Mouse (Mus musculus) megakaryocyte, embryonic 14.5 days (primary cell): Measurements from ENCODE around the gene C130073F10Rik. TPM values are rescaled to one million over a fixed set of nuclear protein-coding genes. Genes with fewer than 3 reads are reported as not detected.
"Not testable (repeated sequence)": the region's sequence is repeated elsewhere in the genome, so short reads cannot be mapped to it uniquely, and the experiment has no call there.

Experiments used
- H3K27me3 ChIP-seq: replicated peaks from 2 replicates; pipeline ENCODE3; 2012; ENCODE audit warnings: inconsistent platforms
- H3K36me3 ChIP-seq: replicated peaks from 2 replicates; pipeline ENCODE3; 2012; ENCODE audit warnings: low read length, inconsistent platforms, mixed read lengths
- H3K4me1 ChIP-seq: 2 replicates; pipeline ENCODE4 v1.6.1; 2012; ENCODE audit warnings: inconsistent platforms
- H3K4me3 ChIP-seq: replicated peaks from 2 replicates; pipeline ENCODE3; 2012; ENCODE audit warnings: moderate library complexity, mild to moderate bottlenecking, inconsistent platforms
- H3K9me3 ChIP-seq: 2 replicates; pipeline ENCODE4 v1.6.1; 2012; ENCODE audit warnings: inconsistent platforms
- FLI1 ChIP-seq: IDR thresholded peaks from 2 replicates; pipeline ENCODE4 v1.6.1; 2012; ENCODE audit warnings: low read length, inconsistent platforms, mixed read lengths
- GATA1 ChIP-seq: IDR thresholded peaks from 3 replicates; pipeline ENCODE4 v1.6.1; 2012; ENCODE audit warnings: mixed read lengths, low read length, inconsistent platforms, borderline replicate concordance
- polyA plus RNA-seq: library from polyadenylated mRNA; stranded (reverse); fragments of >175 nt; gene quantifications from 2 replicates; pipeline ENCODE4 v1.2.3, GENCODE M21; 2012; ENCODE audit warnings: low replicate concordance; ENCODE audit not compliant: insufficient read depth

Gene C130073F10Rik
- polyA plus RNA-seq = not detected in 2 replicates

- no peak within 1 kb of the TSS for H3K4me3 ChIP-seq
- H3K36me3 ChIP-seq = no peaks in the 10 kb centered on the region
- H3K27me3 ChIP-seq = no peaks in the 10 kb centered on the region
- H3K9me3 ChIP-seq = peaks cover 42% of the 10 kb centered on the region
- no peaks in the 10 kb centered on the region for H3K4me1 ChIP-seq
- TF ChIP-seq FLI1 = no peak
These were observed at the start of gene C130073F10Rik for GRCm38 (mm10) chr4:101893656-101894420. Gene C130073F10Rik (minus strand): TSS chr4:101893789.

DNA sequence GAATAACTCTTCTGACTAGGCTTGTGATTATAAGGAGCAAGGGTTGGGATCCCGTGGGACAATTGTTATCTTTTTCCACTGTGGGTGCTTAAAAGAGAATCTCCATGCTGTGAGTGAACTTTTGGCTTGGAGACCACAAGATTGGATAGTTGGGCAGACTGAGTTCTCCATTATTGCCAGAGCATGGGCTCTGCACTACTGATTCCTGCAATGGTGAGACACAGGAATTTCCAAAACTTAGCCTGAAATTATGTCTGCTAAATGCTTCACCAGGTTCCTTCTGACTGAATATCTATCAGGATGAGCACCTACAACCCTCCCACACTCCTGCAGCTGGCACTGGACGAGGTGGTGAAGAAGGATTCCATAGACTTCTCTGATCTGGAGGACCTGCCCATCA lies 46.5 kb upstream of the C130073F10Rik start, which contains the start of gene Gm12794:
Gene Gm12794, plus strand, starts transcription at position 301 of the 400 bp plus-strand sequence.
- not testable (repeated sequence) for H3K9me3 ChIP-seq, H3K27me3 ChIP-seq, H3K4me1 ChIP-seq, H3K36me3 ChIP-seq, H3K4me3 ChIP-seq

- not testable (repeated sequence) for H3K9me3 ChIP-seq, H3K36me3 ChIP-seq, H3K4me1 ChIP-seq, H3K4me3 ChIP-seq, H3K27me3 ChIP-seq
These were observed 15.2 kb upstream of the C130073F10Rik start, which contains the start of gene Gm12800 for GRCm38 (mm10) chr4:101908821-101909220. Gene Gm12800 (plus strand): TSS chr4:101909121.

GRCm38 (mm10) chr4:101889377-101889776 lies 4.2 kb downstream of the C130073F10Rik start:
- no peaks in the 10 kb centered on the region for H3K4me1 ChIP-seq
- no peak overlapping the region for H3K4me3 ChIP-seq
- TF ChIP-seq GATA1 (no peak), FLI1 (no peak)
- no peaks in the 10 kb centered on the region for H3K36me3 ChIP-seq
- H3K9me3 ChIP-seq = peaks cover 27% of the 10 kb centered on the region
- H3K27me3 ChIP-seq = no peaks in the 10 kb centered on the region

DNA sequence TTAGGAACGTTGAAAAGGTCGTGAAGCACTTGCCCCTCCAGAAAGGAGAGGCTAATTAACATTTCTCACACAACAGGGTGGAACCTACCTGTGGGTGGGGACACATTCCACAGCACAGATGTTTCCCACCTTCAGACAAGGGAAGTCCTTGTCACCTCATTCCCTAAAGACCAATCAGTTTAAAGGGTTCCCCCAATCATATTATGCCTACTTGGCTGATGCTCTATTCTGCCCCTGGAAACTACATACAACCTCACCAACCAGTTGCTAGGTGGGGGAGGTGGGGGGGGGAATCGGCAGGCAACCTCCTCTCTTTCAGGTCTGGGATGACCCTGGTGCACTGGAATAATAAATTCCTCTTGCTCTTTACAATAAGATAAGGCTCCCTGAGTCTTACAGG lies 9.9 kb downstream of the C130073F10Rik start:
- no peaks in the 10 kb centered on the region for H3K4me1 ChIP-seq
- H3K36me3 ChIP-seq = no peaks in the 10 kb centered on the region
- peaks cover 4% of the 10 kb centered on the region; the same call in 1 of the 2 replicates for H3K9me3 ChIP-seq
- no peaks in the 10 kb centered on the region for H3K27me3 ChIP-seq
- TF ChIP-seq FLI1 (no peak), GATA1 (no peak)
- no peak overlapping the region for H3K4me3 ChIP-seq

GRCm38 (mm10) chr4:101875687-101876086 lies 17.9 kb downstream of the C130073F10Rik start:
- H3K4me3 ChIP-seq, H3K9me3 ChIP-seq, H3K27me3 ChIP-seq, H3K4me1 ChIP-seq, H3K36me3 ChIP-seq: not testable (repeated sequence)

- H3K4me3 ChIP-seq, H3K9me3 ChIP-seq, H3K4me1 ChIP-seq, H3K36me3 ChIP-seq, H3K27me3 ChIP-seq: not testable (repeated sequence)
These were observed 21.6 kb downstream of the C130073F10Rik start for GRCm38 (mm10) chr4:101872031-101872430.

DNA sequence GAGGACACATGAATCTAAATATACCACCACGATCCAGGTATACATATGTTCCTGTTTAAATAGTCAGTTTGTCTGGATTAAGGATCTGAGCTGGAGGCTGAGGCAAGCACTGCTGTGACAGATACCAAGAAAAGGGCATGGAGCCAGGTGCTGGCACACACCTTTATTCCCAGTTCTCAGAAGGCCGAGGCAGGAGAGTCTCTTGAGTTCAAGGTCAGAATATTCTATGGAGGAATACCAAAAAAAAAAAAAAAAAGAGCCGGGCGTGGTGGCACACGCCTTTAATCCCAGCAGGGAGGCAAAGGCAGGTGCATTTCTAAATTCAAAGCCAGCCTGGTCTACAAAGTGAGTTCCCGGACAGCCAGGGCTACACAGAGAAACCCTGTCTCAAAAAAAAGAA lies 31.3 kb downstream of the C130073F10Rik start:
- H3K4me3 ChIP-seq = no peak overlapping the region
- peaks cover 7% of the 10 kb centered on the region; the same call in 1 of the 2 replicates for H3K9me3 ChIP-seq
- H3K27me3 ChIP-seq = no peaks in the 10 kb centered on the region
- H3K4me1 ChIP-seq = no peaks in the 10 kb centered on the region
- no peaks in the 10 kb centered on the region for H3K36me3 ChIP-seq
- TF ChIP-seq FLI1 = no peak
- TF ChIP-seq GATA1 = no peak

GRCm38 (mm10) chr4:101860873-101861272 lies 32.7 kb downstream of the C130073F10Rik start:
- H3K4me1 ChIP-seq = no peaks in the 10 kb centered on the region
- H3K9me3 ChIP-seq = peaks cover 7% of the 10 kb centered on the region; the same call in 1 of the 2 replicates
- no peak for TF ChIP-seq FLI1
- no peak for TF ChIP-seq GATA1
- H3K4me3 ChIP-seq = no peak overlapping the region
- no peaks in the 10 kb centered on the region for H3K36me3 ChIP-seq
- H3K27me3 ChIP-seq = no peaks in the 10 kb centered on the region

DNA sequence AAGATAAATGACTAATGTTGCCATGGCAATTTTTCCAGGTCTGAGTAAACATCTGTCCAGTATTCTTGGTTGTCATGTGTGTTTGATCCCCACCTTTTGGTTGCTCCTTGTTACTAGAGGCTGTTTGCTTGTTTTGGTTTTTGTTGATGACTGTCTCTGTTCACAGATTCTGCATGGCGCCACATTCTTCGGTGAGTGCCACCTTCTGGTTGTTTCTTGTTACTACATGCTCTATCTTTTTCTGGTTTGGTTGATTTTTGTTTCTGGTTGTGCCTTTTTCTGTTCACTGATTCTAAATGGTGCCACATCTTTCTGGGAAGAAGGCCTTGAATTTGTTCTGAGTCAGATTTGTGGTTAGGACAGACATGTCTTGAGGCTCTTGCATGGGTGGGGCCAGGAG lies 42.7 kb downstream of the C130073F10Rik start:
- no peak for TF ChIP-seq FLI1
- no peak for TF ChIP-seq GATA1
- no peaks in the 10 kb centered on the region for H3K36me3 ChIP-seq
- no peaks in the 10 kb centered on the region for H3K4me1 ChIP-seq
- peaks cover 41% of the 10 kb centered on the region for H3K9me3 ChIP-seq
- H3K27me3 ChIP-seq = no peaks in the 10 kb centered on the region
- no peak overlapping the region for H3K4me3 ChIP-seq

GRCm38 (mm10) chr4:101843923-101844322 lies 49.7 kb downstream of the C130073F10Rik start, which contains the start of gene B020004J07Rik:
Gene B020004J07Rik (minus strand): TSS chr4:101844023.
- H3K27me3 ChIP-seq, H3K4me1 ChIP-seq, H3K4me3 ChIP-seq, H3K36me3 ChIP-seq, H3K9me3 ChIP-seq: not testable (repeated sequence)

Other genes with a start within 250 kb of the C130073F10Rik start
- gene Leprot, start 246.1 kb downstream of the C130073F10Rik start, polyA plus RNA-seq = 4.6 TPM in 1 of 2 replicates, not detected in the other
- 0.66 TPM in 1 of 2 replicates, not detected in the other for gene Lepr, start 176.4 kb downstream of the C130073F10Rik start, polyA plus RNA-seq
- 0.10 TPM in 1 of 2 replicates, not detected in the other for gene B020004J07Rik, start 49.8 kb downstream of the C130073F10Rik start, polyA plus RNA-seq
- not detected in 2 replicates for gene Gm12800, start 15.3 kb upstream of the C130073F10Rik start, polyA plus RNA-seq
- not detected in 2 replicates for gene Gm12794, start 46.6 kb upstream of the C130073F10Rik start, polyA plus RNA-seq
- gene Gm12790, start 87.3 kb upstream of the C130073F10Rik start, polyA plus RNA-seq = not detected in 2 replicates
- gene Gm12789, start 92.8 kb upstream of the C130073F10Rik start, polyA plus RNA-seq = not detected in 2 replicates
- 1.2 TPM in 1 of 2 replicates, not detected in the other for gene Pde4b, start 193.8 kb upstream of the C130073F10Rik start, polyA plus RNA-seq